Mouse (Mus musculus): ENCODE data around the gene Muc3a.

The Muc3a gene

GRCm38 (mm10) chr5:137212289-137212688, at the start of gene Muc3a:
Muc3a (minus strand) TSS chr5:137212389.
- DNase-seq = no peak

- no peak for DNase-seq
These were observed 917 bp downstream of the Muc3a start for GRCm38 (mm10) chr5:137211114-137211829.

GRCm38 (mm10) chr5:137210689-137211088, 1.5 kb downstream of the Muc3a start:
- no peak for DNase-seq

GRCm38 (mm10) chr5:137205301-137205700, 6.9 kb downstream of the Muc3a start:
- no peak for DNase-seq

- DNase-seq = no peak
These were observed 17.6 kb downstream of the Muc3a start for GRCm38 (mm10) chr5:137194488-137195120.

- DNase-seq = no peak
These were observed 18.8 kb downstream of the Muc3a start for GRCm38 (mm10) chr5:137193279-137193952.

- DNase-seq = peak; percentile 59
These were observed 22.9 kb downstream of the Muc3a start for GRCm38 (mm10) chr5:137189326-137189725.

GRCm38 (mm10) chr5:137185362-137185761, 26.8 kb downstream of the Muc3a start:
- no peak for DNase-seq

- no peak for DNase-seq
These were observed 32.4 kb downstream of the Muc3a start for GRCm38 (mm10) chr5:137179646-137180374.

- DNase-seq = no peak
These were observed 38.2 kb downstream of the Muc3a start for GRCm38 (mm10) chr5:137173967-137174366.

- no peak for DNase-seq
These were observed 39.6 kb downstream of the Muc3a start for GRCm38 (mm10) chr5:137172591-137172990.

GRCm38 (mm10) chr5:137171478-137171877, 40.7 kb downstream of the Muc3a start:
- DNase-seq = no peak

GRCm38 (mm10) chr5:137170836-137171380, 41.3 kb downstream of the Muc3a start:
- DNase-seq = no peak

- no peak for DNase-seq
These were observed 44.6 kb downstream of the Muc3a start for GRCm38 (mm10) chr5:137167539-137167938.

- DNase-seq = no peak
These were observed 46.2 kb downstream of the Muc3a start for GRCm38 (mm10) chr5:137166012-137166411.

GRCm38 (mm10) chr5:137161853-137162252, 50.3 kb downstream of the Muc3a start:
- DNase-seq = no peak

- peak; percentile 19 for DNase-seq
These were observed 52.7 kb downstream of the Muc3a start for GRCm38 (mm10) chr5:137159461-137159860.
